Mouse (Mus musculus): ENCODE results near the gene Vmn1r233. TPM values are rescaled to one million over a fixed set of nuclear protein-coding genes. Genes with fewer than 3 reads are reported as not detected.

Gene Vmn1r233
- polyA plus RNA-seq (2012; rRNA removed) = not detected in 2 replicates

GRCm38 (mm10) chr17:20996364-20996763 lies at the start of gene Vmn1r233:
TSS of gene Vmn1r233 (minus strand) at chr17:20996464.

GRCm38 (mm10) chr17:21008382-21009331 lies 12.4 kb upstream of the Vmn1r233 start, which contains the start of gene Zfp160:
TSS of gene Zfp160 (plus strand) at chr17:21008903.

GRCm38 (mm10) chr17:20944985-20945891 lies 51.0 kb downstream of the Vmn1r233 start, which contains the start of gene Ppp2r1a:
TSS of gene Ppp2r1a (plus strand) at chr17:20945311.

Other genes starting within 250 kb of the Vmn1r233 start
- gene Vmn1r228, start 210.3 kb downstream of the Vmn1r233 start, polyA plus RNA-seq (2012; rRNA removed) = not detected in 2 replicates
- not detected in 2 replicates for gene Vmn1r229, start 184.9 kb downstream of the Vmn1r233 start, polyA plus RNA-seq (2012; rRNA removed)
- not detected in 2 replicates for gene Vmn1r230, start 156.0 kb downstream of the Vmn1r233 start, polyA plus RNA-seq (2012; rRNA removed)
- gene Vmn1r231, start 91.4 kb downstream of the Vmn1r233 start, polyA plus RNA-seq (2012; rRNA removed) = not detected in 2 replicates
- gene Vmn1r232, start 76.8 kb downstream of the Vmn1r233 start, polyA plus RNA-seq (2012; rRNA removed) = not detected in 2 replicates
- 415 and 422 TPM in 2 replicates for gene Ppp2r1a, start 51.2 kb downstream of the Vmn1r233 start, polyA plus RNA-seq (2012; rRNA removed)
- 23.9 and 24.0 TPM in 2 replicates for gene Zfp160, start 12.4 kb upstream of the Vmn1r233 start, polyA plus RNA-seq (2012; rRNA removed)
- not detected in 2 replicates for gene Vmn1r234, start 229.6 kb upstream of the Vmn1r233 start, polyA plus RNA-seq (2012; rRNA removed)

All from central nervous system, embryonic 14 days (tissue).